Mouse (Mus musculus): ENCODE results near the gene Rnf215.
"Not testable (repeated sequence)": the region's sequence is repeated elsewhere in the genome, so short reads cannot be mapped to it uniquely, and the experiment has no call there.

Gene Rnf215

DNA sequence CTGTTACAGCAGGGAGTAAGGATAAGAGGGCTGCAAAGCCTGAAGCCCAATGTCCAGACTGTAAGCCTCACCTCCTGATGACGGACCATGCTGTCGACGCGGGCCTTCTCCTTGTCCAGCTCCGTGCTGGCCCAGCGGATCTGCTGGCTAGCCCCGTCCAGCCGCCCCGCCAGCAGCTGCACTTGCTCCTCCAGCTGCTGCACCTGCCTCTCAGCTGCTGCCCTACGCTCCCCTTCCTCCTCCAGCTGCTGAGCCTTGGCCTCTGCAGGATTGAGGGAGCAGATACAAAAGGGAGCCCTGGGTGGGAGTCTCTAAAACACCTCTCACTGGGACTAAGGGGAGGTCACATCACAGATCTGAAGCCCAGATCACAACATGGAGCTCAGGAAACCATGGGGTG is 12.1 kb downstream of the Rnf215 start:
- DNase-seq (ENCODE audit: low read depth), result no peak

DNA sequence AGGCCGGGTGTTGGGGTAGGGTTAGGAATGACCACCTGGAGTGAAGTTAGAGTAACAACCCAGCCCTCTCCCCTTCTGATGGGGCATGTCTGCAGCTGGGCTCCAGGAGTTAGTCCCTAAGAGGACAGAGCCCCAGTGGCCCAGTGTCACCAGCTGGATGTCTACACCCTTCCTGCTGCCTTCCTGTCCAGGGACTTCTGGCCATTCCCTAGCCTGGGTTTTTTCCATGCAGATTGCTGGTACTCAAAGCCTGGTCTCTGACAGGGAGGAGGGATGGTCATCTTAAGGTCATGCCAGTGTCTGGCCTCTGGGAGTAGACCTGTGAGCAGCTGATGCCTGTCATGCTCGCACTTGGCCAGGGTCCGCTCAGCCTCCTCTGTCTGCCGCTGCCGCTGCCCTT is 13.1 kb downstream of the Rnf215 start:
- DNase-seq (ENCODE audit: low read depth), result no peak

DNA sequence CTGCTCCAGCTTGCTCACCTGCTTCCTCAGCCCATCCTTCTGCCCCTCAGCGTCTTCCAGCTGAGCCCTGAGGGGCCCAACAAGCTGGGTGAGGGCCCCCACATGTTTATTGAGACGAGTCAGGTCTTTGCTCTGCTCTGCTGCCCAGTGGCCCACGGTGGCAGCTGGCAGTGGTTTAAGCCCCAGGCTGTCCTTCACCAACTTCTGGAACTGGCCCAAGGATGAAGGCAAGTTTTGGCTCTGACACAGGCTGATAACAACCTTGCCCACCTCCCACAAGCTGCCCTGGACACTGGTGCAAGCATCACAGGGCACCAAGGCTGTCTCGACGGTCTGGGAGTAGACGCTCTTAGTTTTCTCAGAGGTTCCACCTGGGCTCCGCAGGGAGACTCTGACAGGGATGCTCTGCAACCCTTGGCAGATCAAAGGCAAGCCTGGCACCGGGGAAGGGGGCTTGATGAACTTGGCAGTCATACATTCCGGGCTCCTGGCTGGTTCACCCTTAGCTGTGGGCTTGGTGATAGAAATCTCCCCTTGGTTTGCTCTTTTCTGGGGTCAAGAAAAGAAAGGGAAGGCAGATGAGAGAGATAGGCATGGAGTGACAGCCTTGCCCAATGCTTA is 13.6 kb downstream of the Rnf215 start:
- DNase-seq (ENCODE audit: low read depth), result no peak

DNA sequence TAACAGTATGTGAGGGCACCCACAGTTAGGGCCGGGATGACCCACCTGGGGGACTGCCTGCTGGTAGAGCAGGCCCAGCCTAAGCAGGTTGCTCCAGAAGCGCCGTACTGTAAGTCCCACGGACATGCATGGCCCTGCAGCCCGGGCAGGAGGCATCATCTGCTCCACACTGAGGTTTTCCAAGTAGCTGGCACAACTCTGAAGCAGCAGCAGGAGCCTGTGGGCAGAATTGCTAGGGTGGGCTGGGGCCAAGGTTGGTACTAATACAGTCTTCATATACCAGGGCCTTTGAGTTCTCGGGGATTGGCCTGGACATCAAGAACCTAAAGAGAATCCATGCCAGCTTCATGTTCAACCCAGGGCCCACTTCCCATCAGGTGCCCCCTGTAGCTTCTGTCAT is 14.9 kb downstream of the Rnf215 start:
- no peak for DNase-seq (ENCODE audit: low read depth)

GRCm38 (mm10) chr11:4153694-4154093 is 18.7 kb downstream of the Rnf215 start:
- DNase-seq (ENCODE audit: low read depth), result no peak

DNA sequence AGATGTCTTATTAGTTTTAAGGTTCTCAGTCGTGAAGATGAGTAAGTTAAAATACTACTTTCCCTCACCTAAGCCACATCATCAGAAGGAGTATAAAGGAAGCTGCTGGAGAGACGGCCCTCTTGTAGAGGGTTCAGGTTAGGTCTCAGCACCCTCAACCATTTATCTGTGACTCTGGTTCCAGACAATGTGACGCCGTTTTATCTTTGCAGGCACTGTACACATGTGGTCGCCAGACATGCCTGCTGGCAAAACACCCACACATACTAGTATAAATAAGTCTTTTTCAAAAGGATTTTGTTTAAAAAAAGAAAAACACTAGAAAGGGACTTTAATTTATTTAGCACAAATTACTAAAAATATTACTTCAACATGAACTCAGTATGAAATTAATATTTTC is 20.6 kb downstream of the Rnf215 start:
- no peak for DNase-seq (ENCODE audit: low read depth)

- DNase-seq (ENCODE audit: low read depth), result no peak
Observed at GRCm38 (mm10) chr11:4158676-4159075, 23.7 kb downstream of the Rnf215 start.

- DNase-seq (ENCODE audit: low read depth), result peak; percentile 97
Observed at GRCm38 (mm10) chr11:4159808-4160708, 25.1 kb downstream of the Rnf215 start, which contains the start of the genes Ccdc157 and Sf3a1. TSS of gene Ccdc157 (minus strand) at chr11:4160293. TSS of gene Sf3a1 (plus strand) at chr11:4160350.

- DNase-seq (ENCODE audit: low read depth), result peak; percentile 39
Observed at GRCm38 (mm10) chr11:4160758-4161480, 25.9 kb downstream of the Rnf215 start.

DNA sequence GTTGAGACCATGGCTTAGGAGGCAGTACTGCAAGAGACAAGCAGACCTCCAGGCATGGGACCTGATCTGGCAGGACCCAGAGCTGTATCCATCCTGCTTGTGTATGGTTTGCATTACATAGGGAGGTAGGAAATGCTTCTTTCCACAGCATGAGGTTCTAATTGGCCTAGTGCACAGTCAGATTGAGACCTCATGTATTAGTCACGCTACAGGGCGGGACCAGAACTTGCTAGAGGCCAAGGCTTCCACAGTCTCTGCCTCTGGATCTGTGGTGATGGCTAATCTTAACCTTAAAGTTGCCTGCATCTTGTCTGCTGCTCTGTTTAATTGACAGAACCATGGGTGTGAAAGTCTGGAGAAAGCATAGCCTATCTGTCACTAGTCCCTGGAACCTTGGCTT is 29.7 kb downstream of the Rnf215 start:
- DNase-seq (ENCODE audit: low read depth), result peak; percentile 90

DNA sequence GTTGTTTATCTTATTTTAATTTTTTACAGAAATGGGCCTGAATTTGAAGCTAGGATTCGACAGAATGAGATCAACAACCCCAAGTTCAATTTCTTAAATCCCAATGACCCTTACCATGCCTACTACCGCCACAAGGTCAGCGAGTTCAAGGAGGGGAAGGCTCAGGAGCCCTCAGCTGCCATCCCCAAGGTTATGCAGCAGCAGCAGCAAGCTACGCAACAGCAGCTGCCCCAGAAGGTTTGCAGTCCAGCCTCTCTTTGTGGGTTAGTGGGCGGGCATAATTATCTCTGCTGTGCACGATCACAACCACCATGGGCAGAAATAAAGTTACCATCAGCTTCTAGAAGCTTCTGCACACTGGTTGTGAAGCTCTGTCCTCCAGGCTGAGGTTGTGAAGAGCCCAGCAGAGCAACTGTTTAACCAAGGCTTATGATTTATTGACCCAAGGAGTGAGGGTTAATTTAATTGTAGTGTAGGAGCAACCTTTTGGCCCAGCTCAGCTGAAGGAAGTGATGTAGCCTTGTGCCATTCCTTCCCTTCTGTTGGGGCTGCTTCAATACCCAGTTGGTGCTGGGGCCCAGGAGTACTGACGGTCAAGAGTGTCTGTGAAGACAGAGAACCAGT is 31.6 kb downstream of the Rnf215 start:
- no peak for DNase-seq (ENCODE audit: low read depth)

DNA sequence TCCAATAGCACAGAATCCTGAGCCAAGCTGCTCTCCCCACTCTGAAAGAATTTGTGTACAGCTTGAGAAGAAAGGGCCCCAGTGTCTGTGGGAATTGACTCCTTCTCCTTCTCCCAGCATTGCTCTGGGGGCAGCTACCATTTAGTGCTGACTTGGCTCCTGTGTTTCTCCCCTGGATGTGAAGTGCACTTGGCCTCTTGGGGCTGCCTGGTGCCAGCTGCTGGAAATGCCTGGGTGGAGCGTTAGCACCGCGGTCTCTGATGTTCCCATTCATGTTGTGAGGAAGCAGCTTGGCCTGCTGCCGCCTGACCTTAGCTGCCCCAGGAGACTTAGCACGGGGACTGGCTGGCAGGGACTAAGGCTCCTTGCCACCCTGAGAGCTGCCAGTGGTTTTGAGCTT is 39.6 kb downstream of the Rnf215 start:
- no peak for DNase-seq (ENCODE audit: low read depth)

DNA sequence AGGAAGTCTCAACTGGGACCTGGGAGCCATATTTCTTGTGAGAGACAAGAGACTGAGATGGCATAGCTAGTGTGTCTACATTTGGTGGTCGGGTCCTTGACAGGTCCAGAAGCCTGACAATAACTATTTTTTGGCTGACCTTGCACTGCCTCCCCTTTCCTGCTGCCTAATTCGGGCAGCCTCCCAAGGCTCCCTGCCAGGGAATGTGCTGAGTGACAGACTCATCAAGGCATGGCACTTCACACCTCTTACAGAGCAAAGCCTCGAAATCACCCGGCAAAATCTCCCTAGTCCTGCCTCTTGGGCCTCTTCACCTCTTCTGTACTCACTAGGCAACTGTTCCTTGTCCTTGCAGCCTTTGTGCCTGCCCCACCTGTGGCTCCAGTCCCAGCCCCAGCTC is 42.7 kb downstream of the Rnf215 start:
- no peak for DNase-seq (ENCODE audit: low read depth)

DNA sequence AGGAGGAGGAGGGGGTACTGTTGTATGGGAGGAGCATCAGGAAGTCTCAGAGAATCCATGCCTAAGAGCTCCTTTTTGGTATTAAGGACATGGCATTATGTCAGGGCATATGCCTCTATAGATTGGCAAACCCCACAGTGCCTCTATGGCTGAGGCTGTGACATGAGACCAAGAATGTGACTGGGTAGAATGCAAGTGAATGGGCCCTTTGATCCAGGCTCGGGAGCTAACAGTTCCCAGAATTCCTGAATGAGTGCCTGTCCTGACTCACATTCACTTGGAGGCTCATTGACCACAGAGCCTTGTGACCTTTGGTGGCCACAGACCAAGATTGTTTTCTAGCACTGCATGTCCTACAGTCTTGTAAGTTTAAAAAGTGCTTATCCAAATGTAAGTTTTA is 47.1 kb downstream of the Rnf215 start:
- peak; percentile 55 for DNase-seq (ENCODE audit: low read depth)

DNA sequence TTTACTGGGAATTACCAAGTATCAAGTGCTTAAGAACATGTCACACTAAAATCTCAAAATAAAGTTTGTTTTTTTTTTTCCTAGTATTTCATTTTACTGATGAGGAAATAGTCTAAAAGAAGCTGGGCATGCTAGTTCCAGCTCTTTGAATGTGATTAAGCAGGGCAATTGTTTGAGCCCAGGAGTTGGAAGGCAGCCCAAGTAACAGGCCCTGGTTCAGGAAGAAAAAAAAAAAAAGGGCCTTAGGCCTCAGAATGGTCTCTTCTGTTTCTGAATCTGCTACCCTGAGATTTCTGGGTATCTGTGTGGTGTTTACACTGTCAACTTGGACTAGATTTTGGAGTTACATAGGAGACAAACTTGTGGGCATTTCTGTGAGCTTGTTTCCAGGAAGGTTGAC is 48.5 kb downstream of the Rnf215 start:
- peak; percentile 74 for DNase-seq (ENCODE audit: low read depth)

DNA sequence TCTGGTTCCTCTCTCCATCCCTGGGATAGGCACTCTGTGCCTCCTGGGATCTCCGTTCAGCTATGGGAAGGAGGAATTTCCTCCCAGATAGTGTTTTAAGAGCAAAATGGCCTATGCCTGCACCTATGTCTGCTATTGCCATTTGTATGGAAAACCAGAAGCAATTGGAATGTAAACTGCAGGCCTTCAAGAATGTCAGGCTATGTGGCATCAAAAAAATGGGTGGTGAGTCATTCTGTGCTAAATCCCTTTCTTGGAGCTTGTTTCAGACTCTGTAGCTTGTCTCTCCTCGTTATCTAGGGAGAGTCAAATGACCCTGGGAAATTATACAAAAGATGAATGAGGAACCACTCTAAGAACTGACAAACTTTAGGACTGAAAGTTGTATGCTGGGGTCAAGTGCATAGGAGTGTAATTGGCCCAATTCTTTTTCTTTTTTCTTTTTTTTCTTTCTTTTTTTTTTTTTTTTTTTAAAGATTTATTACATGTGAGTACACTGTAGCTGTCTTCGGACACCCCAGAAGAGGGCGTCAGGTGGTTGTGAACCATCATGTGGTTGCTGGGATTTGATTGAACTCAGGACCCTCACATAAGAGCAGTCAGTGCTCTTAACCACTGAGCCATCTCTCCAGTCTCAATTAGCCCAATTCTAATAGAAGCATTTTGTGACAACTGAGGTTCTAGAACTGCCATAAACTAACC is 49.4 kb downstream of the Rnf215 start:
- DNase-seq (ENCODE audit: low read depth), result peak; percentile 77

GRCm38 (mm10) chr11:4185480-4185879 is 50.5 kb downstream of the Rnf215 start:
- DNase-seq (ENCODE audit: low read depth), result not testable (repeated sequence)

GRCm38 (mm10) chr11:4186486-4187317 is 51.7 kb downstream of the Rnf215 start, which contains the start of gene Tbc1d10a:
TSS of gene Tbc1d10a (plus strand) at chr11:4186789.
- peak; percentile 98 for DNase-seq (ENCODE audit: low read depth)

GRCm38 (mm10) chr11:4187318-4187700 is 52.3 kb downstream of the Rnf215 start:
- no peak for DNase-seq (ENCODE audit: low read depth)

DNA sequence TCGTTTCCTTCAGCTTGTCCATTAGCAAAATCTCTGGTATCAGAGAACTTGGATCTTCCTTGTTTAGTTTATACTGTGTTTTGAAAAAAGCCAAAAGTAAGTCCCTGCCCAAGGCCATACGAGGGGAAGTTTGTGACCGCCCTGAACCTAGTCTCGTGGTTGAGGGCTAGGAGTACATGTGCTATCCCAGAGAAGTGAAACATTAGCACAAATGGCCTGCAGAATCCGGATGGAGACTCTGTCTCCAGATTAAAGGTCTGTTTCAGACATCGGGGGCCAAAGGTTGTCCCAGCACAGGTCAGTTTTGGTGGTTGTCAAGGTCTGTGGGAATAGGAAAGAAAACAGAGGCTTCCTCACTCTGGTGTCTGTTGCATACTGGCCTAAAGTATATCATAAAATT is 54.2 kb downstream of the Rnf215 start:
- DNase-seq (ENCODE audit: low read depth), result no peak

GRCm38 (mm10) chr11:4190677-4191076 is 55.7 kb downstream of the Rnf215 start:
- DNase-seq (ENCODE audit: low read depth), result peak; percentile 81

Data from NIH3T3 (cell line).